Mouse (Mus musculus): ENCODE results near the gene 1500015O10Rik. TPM values are rescaled to one million over a fixed set of nuclear protein-coding genes. Genes with fewer than 3 reads are reported as not detected.

The 1500015O10Rik gene
- polyA plus RNA-seq, 1 experiment from 2014 or later, result 3.2 TPM

- no peaks in the 10 kb centered on the region for H3K4me1 ChIP-seq (ENCODE audit: control insufficient read depth, insufficient read depth, low read length)
- no peaks in the 10 kb centered on the region for H3K27me3 ChIP-seq (replicated peaks; ENCODE audit: control insufficient read depth, insufficient read depth, low read length)
- H3K9me3 ChIP-seq (ENCODE audit: control insufficient read depth, low read length), result no peaks in the 10 kb centered on the region
- no peak overlapping the region for H3K27ac ChIP-seq (ENCODE audit: low read length)
- no peak overlapping the region for H3K4me3 ChIP-seq (ENCODE audit: low read length)
- no peak overlapping the region for H3K9ac ChIP-seq (ENCODE audit: low read depth, low read length)
- H3K4me2 ChIP-seq (ENCODE audit: low read depth, low read length), result no peak overlapping the region
- ATAC-seq, result no peak
- WGBS, result 63% methylated on average over 1 of the region's 1 CpGs
- no peaks in the 10 kb centered on the region for H3K36me3 ChIP-seq (ENCODE audit: control insufficient read depth, insufficient read depth, low read length)
Observed at GRCm38 (mm10) chr1:43722459-43722858, 7.9 kb upstream of the 1500015O10Rik start.

GRCm38 (mm10) chr1:43732100-43732499, 1.7 kb downstream of the 1500015O10Rik start:
- no peaks in the 10 kb centered on the region for H3K36me3 ChIP-seq (ENCODE audit: control insufficient read depth, insufficient read depth, low read length)
- no peak overlapping the region for H3K4me3 ChIP-seq (ENCODE audit: low read length)
- no peak overlapping the region for H3K4me2 ChIP-seq (ENCODE audit: low read depth, low read length)
- H3K4me1 ChIP-seq (ENCODE audit: control insufficient read depth, insufficient read depth, low read length), result no peaks in the 10 kb centered on the region
- 83% methylated on average over 4 of the region's 4 CpGs for WGBS
- H3K9me3 ChIP-seq (ENCODE audit: control insufficient read depth, low read length), result no peaks in the 10 kb centered on the region
- no peak overlapping the region for H3K27ac ChIP-seq (ENCODE audit: low read length)
- H3K9ac ChIP-seq (ENCODE audit: low read depth, low read length), result no peak overlapping the region
- no peak for ATAC-seq
- H3K27me3 ChIP-seq (replicated peaks; ENCODE audit: control insufficient read depth, insufficient read depth, low read length), result no peaks in the 10 kb centered on the region

DNA sequence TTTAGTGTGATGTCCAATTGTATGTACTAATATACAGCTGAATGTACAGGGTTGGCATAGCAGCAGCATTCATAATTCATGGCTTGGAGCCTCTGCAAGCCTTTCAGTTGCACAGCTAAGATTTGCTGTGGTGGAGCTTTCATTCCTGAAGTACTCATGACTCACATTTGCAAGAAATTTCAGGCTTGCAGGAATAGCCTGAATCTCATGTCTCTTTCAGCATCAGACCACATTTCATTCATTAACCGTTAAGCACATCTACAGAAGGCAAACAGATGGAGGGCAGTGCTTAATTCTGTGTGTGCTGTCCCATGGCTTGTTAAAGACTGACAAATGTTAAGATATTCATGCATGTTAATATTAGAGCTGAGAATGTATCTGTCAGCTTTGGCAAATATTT, 2.3 kb downstream of the 1500015O10Rik start:
- H3K9me3 ChIP-seq (ENCODE audit: control insufficient read depth, low read length), result no peaks in the 10 kb centered on the region
- 65% methylated on average over 1 of the region's 1 CpGs for WGBS
- no peak overlapping the region for H3K27ac ChIP-seq (ENCODE audit: low read length)
- no peaks in the 10 kb centered on the region for H3K4me1 ChIP-seq (ENCODE audit: control insufficient read depth, insufficient read depth, low read length)
- H3K36me3 ChIP-seq (ENCODE audit: control insufficient read depth, insufficient read depth, low read length), result no peaks in the 10 kb centered on the region
- H3K9ac ChIP-seq (ENCODE audit: low read depth, low read length), result no peak overlapping the region
- ATAC-seq, result no peak
- H3K27me3 ChIP-seq (replicated peaks; ENCODE audit: control insufficient read depth, insufficient read depth, low read length), result no peaks in the 10 kb centered on the region
- no peak overlapping the region for H3K4me3 ChIP-seq (ENCODE audit: low read length)
- no peak overlapping the region for H3K4me2 ChIP-seq (ENCODE audit: low read depth, low read length)

DNA sequence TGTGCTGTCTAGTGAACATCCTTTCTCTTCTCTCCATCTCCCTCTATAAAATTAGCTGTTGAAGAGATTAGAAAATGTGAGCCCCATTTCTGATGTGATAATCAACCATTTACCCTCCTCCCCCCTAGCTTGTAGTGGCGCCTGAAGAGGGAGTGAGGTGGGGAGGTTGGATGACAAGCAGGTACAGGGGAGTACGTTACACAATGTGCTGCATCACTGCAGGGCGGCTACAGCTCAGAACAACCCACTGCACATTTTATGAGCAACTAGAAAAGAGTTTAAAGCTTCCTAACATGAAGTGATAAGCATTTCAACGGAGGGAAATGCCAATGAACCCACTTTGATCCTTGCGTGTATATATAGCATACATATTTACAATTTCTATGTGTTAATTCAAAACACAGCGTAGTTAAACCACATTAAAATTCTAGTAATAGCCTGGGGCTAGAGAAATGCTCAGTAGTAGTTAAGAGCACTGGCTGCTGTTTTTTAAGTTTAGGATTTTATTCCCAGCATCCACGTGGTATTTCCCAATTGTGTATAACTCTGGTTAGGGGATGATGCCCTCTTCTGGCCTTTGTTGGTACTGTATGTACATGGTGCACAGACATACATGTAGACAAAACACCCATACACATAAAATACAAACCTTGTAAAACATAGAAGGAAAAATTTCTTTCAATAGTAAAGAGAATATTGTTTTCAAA, 7.6 kb downstream of the 1500015O10Rik start:
- 67% methylated on average over 7 of the region's 7 CpGs for WGBS
- no peak overlapping the region for H3K4me2 ChIP-seq (ENCODE audit: low read depth, low read length)
- H3K36me3 ChIP-seq (ENCODE audit: control insufficient read depth, insufficient read depth, low read length), result no peaks in the 10 kb centered on the region
- H3K4me1 ChIP-seq (ENCODE audit: control insufficient read depth, insufficient read depth, low read length), result no peaks in the 10 kb centered on the region
- H3K9ac ChIP-seq (ENCODE audit: low read depth, low read length), result no peak overlapping the region
- H3K9me3 ChIP-seq (ENCODE audit: control insufficient read depth, low read length), result no peaks in the 10 kb centered on the region
- H3K4me3 ChIP-seq (ENCODE audit: low read length), result no peak overlapping the region
- ATAC-seq, result no peak
- H3K27me3 ChIP-seq (replicated peaks; ENCODE audit: control insufficient read depth, insufficient read depth, low read length), result no peaks in the 10 kb centered on the region
- H3K27ac ChIP-seq (ENCODE audit: low read length), result no peak overlapping the region

GRCm38 (mm10) chr1:43738519-43738894, 8.1 kb downstream of the 1500015O10Rik start:
- H3K4me2 ChIP-seq (ENCODE audit: low read depth, low read length), result no peak overlapping the region
- WGBS, result 86% methylated on average over 10 of the region's 10 CpGs

DNA sequence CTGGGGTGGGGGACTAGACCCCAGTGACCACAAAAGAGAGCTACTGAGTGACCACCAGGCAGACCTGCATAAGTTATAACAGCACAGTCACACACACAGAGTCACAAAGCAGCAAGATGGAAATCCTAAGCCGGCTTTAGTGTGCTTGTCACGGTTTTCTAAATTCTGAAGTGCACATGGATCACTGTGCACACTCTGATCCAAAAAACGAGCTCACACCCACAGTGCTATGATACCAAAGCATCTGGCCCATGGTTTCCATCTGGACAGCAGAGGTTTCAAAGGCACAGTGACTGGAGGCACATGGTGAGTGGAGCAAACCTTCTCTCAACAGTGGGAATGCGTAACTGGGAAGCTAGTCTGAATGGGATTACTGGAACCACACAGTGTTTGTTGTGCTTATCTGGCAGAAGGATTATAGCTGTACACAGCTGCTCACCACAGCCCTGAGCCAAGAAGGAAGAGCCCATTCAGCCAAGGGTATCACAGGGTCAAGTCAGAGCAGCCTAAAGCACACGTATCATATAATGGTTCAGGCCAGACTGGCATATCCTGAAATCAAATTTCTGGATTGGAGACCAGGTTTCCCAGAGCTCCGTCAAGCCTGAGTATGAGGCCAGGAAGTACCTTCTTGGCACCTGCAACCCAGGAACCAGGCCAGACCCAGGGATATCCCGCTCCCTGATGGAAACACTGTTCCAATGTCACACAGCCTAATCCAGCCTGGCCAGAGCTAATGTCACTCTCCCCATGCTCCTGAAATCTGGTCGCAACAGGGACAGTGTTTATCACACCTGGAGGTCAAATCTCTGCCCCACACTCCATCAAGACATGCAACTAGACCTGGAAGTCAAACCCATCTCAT, 24.3 kb downstream of the 1500015O10Rik start:
- Histone ChIP-seq H3K4me3 (ENCODE audit: low read length) (no peak overlapping the region), H3K9ac (ENCODE audit: low read depth, low read length) (no peak overlapping the region), H3K27me3 (replicated peaks; ENCODE audit: control insufficient read depth, insufficient read depth, low read length) (no peaks in the 10 kb centered on the region), H3K36me3 (ENCODE audit: control insufficient read depth, insufficient read depth, low read length) (peaks cover 2% of the 10 kb centered on the region; the same call in 1 of the 2 replicates), H3K9me3 (ENCODE audit: control insufficient read depth, low read length) (no peaks in the 10 kb centered on the region), H3K27ac (ENCODE audit: low read length) (no peak overlapping the region), H3K4me1 (ENCODE audit: control insufficient read depth, insufficient read depth, low read length) (no peaks in the 10 kb centered on the region), H3K4me2 (ENCODE audit: low read depth, low read length) (no peak overlapping the region)
- 87% methylated on average over 8 of the region's 8 CpGs for WGBS
- ATAC-seq, result no peak

More at GRCm38 (mm10) chr1:43738519-43738894, 8.1 kb downstream of the 1500015O10Rik start:
- H3K27me3 ChIP-seq (replicated peaks; ENCODE audit: control insufficient read depth, insufficient read depth, low read length), result no peaks in the 10 kb centered on the region
- no peaks in the 10 kb centered on the region for H3K9me3 ChIP-seq (ENCODE audit: control insufficient read depth, low read length)
- H3K9ac ChIP-seq (ENCODE audit: low read depth, low read length), result no peak overlapping the region
- H3K36me3 ChIP-seq (ENCODE audit: control insufficient read depth, insufficient read depth, low read length), result no peaks in the 10 kb centered on the region
- H3K27ac ChIP-seq (ENCODE audit: low read length), result no peak overlapping the region
- H3K4me3 ChIP-seq (ENCODE audit: low read length), result no peak overlapping the region
- no peak for ATAC-seq
- H3K4me1 ChIP-seq (ENCODE audit: control insufficient read depth, insufficient read depth, low read length), result no peaks in the 10 kb centered on the region

DNA sequence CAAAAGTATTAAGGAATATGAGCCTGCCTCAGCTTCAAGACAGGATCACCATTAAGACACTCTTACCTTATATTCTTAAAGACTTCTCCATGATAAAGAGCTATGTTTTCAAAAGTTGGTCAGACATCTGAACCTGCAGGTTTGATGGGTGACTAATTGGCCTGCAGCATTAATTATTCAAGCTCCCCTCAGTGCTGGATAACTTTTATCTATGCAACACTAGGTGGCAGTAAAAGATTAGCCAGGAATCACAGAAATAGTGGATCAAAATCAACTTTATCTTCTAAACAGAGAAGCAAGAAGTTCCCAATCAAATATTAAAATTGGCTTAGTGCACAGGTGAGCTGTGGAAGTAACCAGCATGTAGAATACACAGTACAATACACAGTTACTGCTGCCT, 29.7 kb downstream of the 1500015O10Rik start:
- no peaks in the 10 kb centered on the region for H3K9me3 ChIP-seq (ENCODE audit: control insufficient read depth, low read length)

GRCm38 (mm10) chr1:43764481-43764880, 34.1 kb downstream of the 1500015O10Rik start:
- H3K27ac ChIP-seq (ENCODE audit: low read length), result no peak overlapping the region
- 92% methylated on average over 2 of the region's 2 CpGs for WGBS
- H3K36me3 ChIP-seq (ENCODE audit: control insufficient read depth, insufficient read depth, low read length), result no peaks in the 10 kb centered on the region
- no peaks in the 10 kb centered on the region for H3K4me1 ChIP-seq (ENCODE audit: control insufficient read depth, insufficient read depth, low read length)
- no peak overlapping the region for H3K9ac ChIP-seq (ENCODE audit: low read depth, low read length)
- no peak overlapping the region for H3K4me3 ChIP-seq (ENCODE audit: low read length)
- no peak overlapping the region for H3K4me2 ChIP-seq (ENCODE audit: low read depth, low read length)
- ATAC-seq, result no peak
- no peaks in the 10 kb centered on the region for H3K27me3 ChIP-seq (replicated peaks; ENCODE audit: control insufficient read depth, insufficient read depth, low read length)
- no peaks in the 10 kb centered on the region for H3K9me3 ChIP-seq (ENCODE audit: control insufficient read depth, low read length)

More for the DNA sequence above, 29.7 kb downstream of the 1500015O10Rik start:
- Histone ChIP-seq H3K9ac (ENCODE audit: low read depth, low read length) (no peak overlapping the region), H3K4me3 (ENCODE audit: low read length) (no peak overlapping the region), H3K27ac (ENCODE audit: low read length) (no peak overlapping the region), H3K4me1 (ENCODE audit: control insufficient read depth, insufficient read depth, low read length) (no peaks in the 10 kb centered on the region), H3K4me2 (ENCODE audit: low read depth, low read length) (no peak overlapping the region), H3K27me3 (replicated peaks; ENCODE audit: control insufficient read depth, insufficient read depth, low read length) (no peaks in the 10 kb centered on the region), H3K36me3 (ENCODE audit: control insufficient read depth, insufficient read depth, low read length) (no peaks in the 10 kb centered on the region)
- ATAC-seq, result no peak

DNA sequence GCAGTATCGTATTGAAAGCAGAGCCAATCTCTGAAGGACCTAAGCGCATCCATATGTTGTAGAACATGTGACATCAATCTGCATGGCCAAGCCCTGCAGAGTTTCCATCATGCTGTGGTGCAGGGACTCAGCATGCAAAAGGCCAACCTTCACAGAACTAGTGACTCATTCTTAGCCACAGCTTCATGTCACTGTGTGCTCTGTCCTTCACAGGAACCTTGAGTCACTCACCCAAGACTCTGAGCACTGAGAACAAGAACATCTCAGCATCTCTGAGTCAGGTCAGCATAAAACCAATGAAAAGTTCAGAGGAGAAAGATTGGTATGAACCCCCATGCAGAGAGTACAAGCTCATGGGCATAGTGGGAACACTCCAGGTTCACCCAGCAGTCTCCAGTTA, 35.9 kb downstream of the 1500015O10Rik start:
- WGBS, result 93% methylated on average over 2 of the region's 2 CpGs
- no peak for ATAC-seq
- Histone ChIP-seq H3K36me3 (ENCODE audit: control insufficient read depth, insufficient read depth, low read length) (no peaks in the 10 kb centered on the region), H3K4me1 (ENCODE audit: control insufficient read depth, insufficient read depth, low read length) (no peaks in the 10 kb centered on the region), H3K9ac (ENCODE audit: low read depth, low read length) (no peak overlapping the region), H3K9me3 (ENCODE audit: control insufficient read depth, low read length) (no peaks in the 10 kb centered on the region), H3K4me2 (ENCODE audit: low read depth, low read length) (no peak overlapping the region), H3K4me3 (ENCODE audit: low read length) (no peak overlapping the region), H3K27ac (ENCODE audit: low read length) (no peak overlapping the region), H3K27me3 (replicated peaks; ENCODE audit: control insufficient read depth, insufficient read depth, low read length) (no peaks in the 10 kb centered on the region)
